Comparison of ENCODE assay signal across 22 mouse cellular contexts in the genomic region with DNA sequence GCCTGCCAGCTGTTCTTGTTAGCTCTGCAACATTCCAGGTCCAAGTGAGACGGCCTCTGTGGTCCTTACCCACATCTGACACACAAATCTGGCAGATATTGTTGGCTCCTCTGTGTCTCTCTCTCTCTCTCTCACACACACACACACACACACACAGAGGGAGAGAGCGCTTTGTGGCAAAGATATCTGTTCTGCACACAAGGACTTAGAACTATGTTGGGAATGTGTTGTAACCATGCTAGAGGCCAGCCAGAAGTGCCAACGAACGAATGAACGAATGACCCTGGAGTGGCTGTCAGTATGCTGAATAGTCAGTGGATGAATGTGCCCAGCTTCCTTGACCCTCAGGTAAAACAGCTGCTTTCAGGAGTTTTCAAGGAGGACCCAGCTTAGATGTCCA.
DNase-seq lines count a peak whose midpoint lies in the region; ATAC-seq and TF ChIP-seq lines count a peak whose summit lies in the region.
"Had no signal": no experiment of that assay in that cellular context is flagged by ENCODE, and none has a peak within 500 bp of the region (broad histone marks: within the 10 kb centered on the region; RNA-seq: fewer than 3 reads in every experiment).

No protein-coding gene starts in this region.

- peak; percentile 18 for DNase-seq in adrenal gland, postnatal 10 days
- DNase-seq in adrenal gland, postnatal 4 days (ENCODE audit: low spot score in 2 of 2), result no peak
- no peak for DNase-seq in limb, embryonic 14.5 days (ENCODE audit: low spot score)
- DNase-seq in limb, embryonic 10.5 days (ENCODE audit: low spot score), result no peak
- peak; percentile 27 to 33 for DNase-seq in heart, postnatal 10 days
- DNase-seq in lung, postnatal 25 days (ENCODE audit: low spot score), result peak; percentile 36
- no peak for DNase-seq in hindbrain, embryonic 10.5 days (ENCODE audit: low spot score)
- DNase-seq: cerebellum, postnatal 10 days; kidney, adult 8-10 months; kidney, postnatal 14 days; liver, embryonic 13.5 days; retina, postnatal 1 day; right cerebral cortex, postnatal 4 days; thymus, postnatal 14 days had no signal

- 0 out of 2 replicates have a peak, but pooled peaks have one; percentile 44 for ATAC-seq in limb, embryonic 14.5 days (ENCODE audit: low FRiP score, low read depth)
- no peak for ATAC-seq in granulocyte monocyte progenitor cell, adult 5-6 weeks (replicated peaks; ENCODE audit: poor library complexity, severe bottlenecking)
- ATAC-seq: forebrain, embryonic 13.5 days had no signal

- WGBS in limb, embryonic 14.5 days, result 80% methylated on average over 5 of the region's 5 CpGs
- WGBS in limb, embryonic 10.5 days, result 79% methylated on average over 5 of the region's 5 CpGs
- 87% methylated on average over 5 of the region's 5 CpGs for WGBS in hindbrain, embryonic 10.5 days

- no peak for TF ChIP-seq POLR2A in limb, embryonic 14.5 days (IDR thresholded peaks at IDR 0.05; ENCODE audit: borderline replicate concordance, extremely low read depth, insufficient read depth, insufficient read length)

- H3K9ac ChIP-seq in limb, embryonic 14.5 days (ENCODE audit: low read depth, low read length, severe bottlenecking), result no peak overlapping the region
- H3K9ac ChIP-seq: embryonic facial prominence, embryonic 12.5 days; forebrain, embryonic 13.5 days; hindbrain, embryonic 14.5 days; liver, embryonic 13.5 days; midbrain, embryonic 12.5 days had no signal

- intact Hi-C loops in heart, postnatal 10 days (cut with DNase I), result no loop called here

- no peaks in the 10 kb centered on the region for H3K27me3 ChIP-seq in limb, embryonic 14.5 days (ENCODE audit: control insufficient read depth, insufficient read depth, low read length)
- no peaks in the 10 kb centered on the region for H3K27me3 ChIP-seq in limb, embryonic 10.5 days (ENCODE audit: low read depth, poor library complexity, severe bottlenecking)
- no peaks in the 10 kb centered on the region for H3K27me3 ChIP-seq in hindbrain, embryonic 10.5 days (ENCODE audit: insufficient read depth, poor library complexity, severe bottlenecking)
- H3K27me3 ChIP-seq: embryonic facial prominence, embryonic 12.5 days; forebrain, embryonic 13.5 days; liver, embryonic 13.5 days; midbrain, embryonic 12.5 days had no signal

- H3K4me3 ChIP-seq in limb, embryonic 14.5 days (replicated peaks; ENCODE audit: low read length), result no peak overlapping the region
- no peak overlapping the region for H3K4me3 ChIP-seq in limb, embryonic 10.5 days
- no peak overlapping the region for H3K4me3 ChIP-seq in hindbrain, embryonic 10.5 days
- H3K4me3 ChIP-seq: embryonic facial prominence, embryonic 12.5 days; erythroblast, embryonic 14.5 days; forebrain, embryonic 13.5 days; layer of hippocampus, adult 2 months; liver, embryonic 13.5 days; midbrain, embryonic 12.5 days had no signal

- no peak overlapping the region for H3K4me2 ChIP-seq in limb, embryonic 14.5 days (replicated peaks; ENCODE audit: low read depth, low read length, severe bottlenecking)
- H3K4me2 ChIP-seq: embryonic facial prominence, embryonic 12.5 days; forebrain, embryonic 13.5 days; hindbrain, embryonic 14.5 days; liver, embryonic 13.5 days; midbrain, embryonic 12.5 days had no signal

- no peak overlapping the region for H3K27ac ChIP-seq in limb, embryonic 14.5 days (replicated peaks; ENCODE audit: low read depth, low read length)
- H3K27ac ChIP-seq in limb, embryonic 10.5 days, result no peak overlapping the region
- H3K27ac ChIP-seq in hindbrain, embryonic 10.5 days, result no peak overlapping the region
- H3K27ac ChIP-seq: embryonic facial prominence, embryonic 12.5 days; forebrain, embryonic 13.5 days; hindbrain, embryonic 14.5 days; layer of hippocampus, adult 2 months; liver, embryonic 13.5 days; midbrain, embryonic 12.5 days had no signal

- no peaks in the 10 kb centered on the region for H3K36me3 ChIP-seq in limb, embryonic 14.5 days (ENCODE audit: control insufficient read depth, insufficient read depth, low read length)
- no peaks in the 10 kb centered on the region for H3K36me3 ChIP-seq in limb, embryonic 10.5 days
- H3K36me3 ChIP-seq in hindbrain, embryonic 10.5 days, result no peaks in the 10 kb centered on the region
- H3K36me3 ChIP-seq: embryonic facial prominence, embryonic 12.5 days; G1E; liver, embryonic 13.5 days; midbrain, embryonic 12.5 days had no signal

- H3K9me3 ChIP-seq in limb, embryonic 14.5 days (ENCODE audit: control insufficient read depth, low read length), result no peaks in the 10 kb centered on the region
- H3K9me3 ChIP-seq in limb, embryonic 10.5 days (replicated peaks), result no peaks in the 10 kb centered on the region
- no peaks in the 10 kb centered on the region for H3K9me3 ChIP-seq in hindbrain, embryonic 10.5 days
- H3K9me3 ChIP-seq: embryonic facial prominence, embryonic 12.5 days; forebrain, embryonic 13.5 days; G1E; liver, embryonic 13.5 days; midbrain, embryonic 12.5 days had no signal

- no peaks in the 10 kb centered on the region for H3K4me1 ChIP-seq in limb, embryonic 14.5 days (ENCODE audit: control insufficient read depth, insufficient read depth, low read length)
- 0 out of 2 replicates have a peak, but pooled peaks cover 5% of the 10 kb centered on the region for H3K4me1 ChIP-seq in limb, embryonic 10.5 days
- H3K4me1 ChIP-seq in hindbrain, embryonic 10.5 days (replicated peaks), result peaks cover 6% of the 10 kb centered on the region
- H3K4me1 ChIP-seq: embryonic facial prominence, embryonic 12.5 days; liver, embryonic 13.5 days had no signal

Comparison
In these comparisons a context has a peak if more than half of its experiments do, and no peak if none do; other contexts are left out.
1. DNase-seq: peak in adrenal gland, postnatal 10 days (single experiment), heart, postnatal 10 days (2 of 2) and lung, postnatal 25 days (single experiment); none in adrenal gland, postnatal 4 days (0 of 2), limb, embryonic 14.5 days (single experiment), limb, embryonic 10.5 days (single experiment) and hindbrain, embryonic 10.5 days (single experiment).